8 mouse cellular contexts compared by ENCODE assay signal in genomic region chr11:68408127-68408526, GRCm38 (mm10). TPM values are rescaled to one million over a fixed set of nuclear protein-coding genes. Genes with fewer than 3 reads are reported as not detected.
DNase-seq lines count a peak whose midpoint lies in the region; ATAC-seq lines count a peak whose summit lies in the region.

No protein-coding gene starts in this region.

- H3K27ac ChIP-seq in intestine, embryonic 14.5 days (ENCODE audit: low read depth), result no peak overlapping the region
- H3K27ac ChIP-seq in intestine, embryonic 16.5 days (ENCODE audit: low read length), result no peak overlapping the region

- H3K9me3 ChIP-seq in intestine, embryonic 14.5 days (ENCODE audit: control insufficient read depth, low read length), result no peaks in the 10 kb centered on the region
- no peaks in the 10 kb centered on the region for H3K9me3 ChIP-seq in intestine, embryonic 16.5 days (ENCODE audit: control insufficient read depth, low read length)

- H3K4me3 ChIP-seq in intestine, embryonic 14.5 days (ENCODE audit: low read depth, low read length), result no peak overlapping the region
- no peak overlapping the region for H3K4me3 ChIP-seq in intestine, embryonic 16.5 days (ENCODE audit: low read length)

- intact Hi-C loops in heart, postnatal 10 days (cut with DNase I), result loop anchor here (1.0 to 10.0 kb wide), 4 partner anchors 195 to 591 kb away; no protein-coding TSS in a partner anchor

- 52% methylated on average over 2 of the region's 2 CpGs for WGBS in intestine, embryonic 14.5 days
- WGBS in intestine, embryonic 16.5 days, result 41% methylated on average over 2 of the region's 2 CpGs

- no peaks in the 10 kb centered on the region for H3K36me3 ChIP-seq in intestine, embryonic 14.5 days (ENCODE audit: control insufficient read depth, insufficient read depth, low read length)
- no peaks in the 10 kb centered on the region for H3K36me3 ChIP-seq in intestine, embryonic 16.5 days (ENCODE audit: control insufficient read depth, insufficient read depth, low read length)
- no peaks in the 10 kb centered on the region for H3K36me3 ChIP-seq in splenic B cell, adult 2 months (ENCODE audit: control insufficient read depth, insufficient read depth, low read length, poor library complexity, severe bottlenecking)

- no peak for ATAC-seq in intestine, embryonic 14.5 days (replicated peaks; ENCODE audit: low FRiP score, low TSS enrichment, low read depth)
- ATAC-seq in intestine, embryonic 16.5 days, result no peak; the same call in 1 of the 2 replicates
- peak; percentile 90 for ATAC-seq in megakaryocyte progenitor cell, adult 5-6 weeks (replicated peaks; ENCODE audit: poor library complexity)

- DNase-seq in intestine, embryonic 14.5 days (ENCODE audit: low spot score), result peak; percentile 84
- DNase-seq in adrenal gland, adult 2 months, result peak; percentile 70
- peak; percentile 89 for DNase-seq in embryo, embryonic 11 days
- DNase-seq in heart, postnatal 10 days, result peak; percentile 85 to 92
- DNase-seq in layer of hippocampus, adult 9-11 months, result peak; percentile 57
- peak; percentile 75 for DNase-seq in splenic B cell, adult 2 months (ENCODE audit: low read depth, low spot score)

- no peaks in the 10 kb centered on the region for H3K27me3 ChIP-seq in intestine, embryonic 14.5 days (replicated peaks; ENCODE audit: control insufficient read depth, insufficient read depth, low read length)
- no peaks in the 10 kb centered on the region for H3K27me3 ChIP-seq in intestine, embryonic 16.5 days (replicated peaks; ENCODE audit: control insufficient read depth, insufficient read depth, low read length)
- no peaks in the 10 kb centered on the region for H3K27me3 ChIP-seq in splenic B cell, adult 2 months (ENCODE audit: control insufficient read depth, insufficient read depth, low read length, poor library complexity, severe bottlenecking)

- no peaks in the 10 kb centered on the region for H3K4me1 ChIP-seq in intestine, embryonic 14.5 days (replicated peaks; ENCODE audit: control insufficient read depth, insufficient read depth, low read length)
- no peaks in the 10 kb centered on the region for H3K4me1 ChIP-seq in intestine, embryonic 16.5 days (ENCODE audit: control insufficient read depth, insufficient read depth, low read length)

- H3K9ac ChIP-seq in intestine, embryonic 14.5 days (ENCODE audit: low read length), result no peak overlapping the region
- H3K9ac ChIP-seq in intestine, embryonic 16.5 days (ENCODE audit: low read depth, low read length), result no peak overlapping the region

- no peak overlapping the region for H3K4me2 ChIP-seq in intestine, embryonic 14.5 days (ENCODE audit: low read length)
- H3K4me2 ChIP-seq in intestine, embryonic 16.5 days (ENCODE audit: low read depth, low read length), result no peak overlapping the region

RNA-seq across cellular contexts. Expression of gene Ntn1, which starts 7.5 kb away (rescaled TPM):
- 6.2 and 6.7 TPM in 2 replicates for polyA plus RNA-seq in intestine, embryonic 14.5 days (2014; fragmentation: Nextera tagmentation; extraction: Ambion mirVana)
- 5.6 and 6.2 TPM in 2 replicates for polyA plus RNA-seq in intestine, embryonic 16.5 days (2015; fragmentation: Nextera tagmentation; extraction: Ambion mirVana)
- 10 to 100 TPM in 1 of 2 experiments, 1 to 10 TPM in 1; 9.9 to 16.1 TPM for total RNA-seq in adrenal gland, adult 2 months (2021)
- polyA plus RNA-seq in adrenal gland, adult 2 months (2012; rRNA removed), result 16.0 and 19.9 TPM in 2 replicates
- 10 to 100 TPM; 72.8 to 80.5 TPM for total RNA-seq in heart, postnatal 10 days (2021)
- not detected in 2 replicates for total RNA-seq in megakaryocyte progenitor cell, adult 5-6 weeks (2015)
- total RNA-seq in megakaryocyte progenitor cell, adult 5-6 weeks (2017), result not detected in 2 replicates

RNA-seq across cellular contexts. Expression of gene Pik3r5, which starts 23.8 kb away (rescaled TPM):
- polyA plus RNA-seq in intestine, embryonic 14.5 days (2014; fragmentation: Nextera tagmentation; extraction: Ambion mirVana), result 0.61 and 0.78 TPM in 2 replicates
- 0.54 and 0.65 TPM in 2 replicates for polyA plus RNA-seq in intestine, embryonic 16.5 days (2015; fragmentation: Nextera tagmentation; extraction: Ambion mirVana)
- total RNA-seq in adrenal gland, adult 2 months (2021), result 1 to 10 TPM; 1.4 to 3.2 TPM
- polyA plus RNA-seq in adrenal gland, adult 2 months (2012; rRNA removed), result 1.6 TPM in 2 replicates
- 1 to 10 TPM in 1 of 2 experiments, under 1 TPM in 1; 0.72 to 1.3 TPM for total RNA-seq in heart, postnatal 10 days (2021)
- 10.5 and 12.8 TPM in 2 replicates for total RNA-seq in megakaryocyte progenitor cell, adult 5-6 weeks (2015)
- 6.2 and 7.0 TPM in 2 replicates for total RNA-seq in megakaryocyte progenitor cell, adult 5-6 weeks (2017)

Comparison
In these comparisons a context has a peak if more than half of its experiments do, and no peak if none do; other contexts are left out.
1. RNA of gene Ntn1, which starts 7.5 kb away (total RNA-seq): 72.8 to 80.5 TPM in heart, postnatal 10 days and 9.9 to 16.1 TPM in adrenal gland, adult 2 months; not detected in megakaryocyte progenitor cell, adult 5-6 weeks; every median in the first group is over 10 times any median in the second.
2. Peak in every context shown above with its lines, with median percentiles within 50 percentile points of each other: DNase-seq.